Mouse (Mus musculus) adrenal gland, adult 8-10 months (tissue): ENCODE data around the gene Nat10. TPM values are rescaled to one million over a fixed set of nuclear protein-coding genes. Genes with fewer than 3 reads are reported as not detected.
A peak's percentile ranks its signal among the peaks of the same experiment; 100 is the strongest.

Experiments used
- DNase-seq: peaks from one replicate; pipeline ENCODE4 v3.0.0; 2022
- total RNA-seq, 4 experiments: library from RNA; stranded (reverse); gene quantifications; 2 replicates each; pipeline ENCODE4 v1.2.4; 2022

Nat10 gene
- total RNA-seq = 10 to 100 TPM; 33.8 to 61.8 (median 48.4) TPM

DNA sequence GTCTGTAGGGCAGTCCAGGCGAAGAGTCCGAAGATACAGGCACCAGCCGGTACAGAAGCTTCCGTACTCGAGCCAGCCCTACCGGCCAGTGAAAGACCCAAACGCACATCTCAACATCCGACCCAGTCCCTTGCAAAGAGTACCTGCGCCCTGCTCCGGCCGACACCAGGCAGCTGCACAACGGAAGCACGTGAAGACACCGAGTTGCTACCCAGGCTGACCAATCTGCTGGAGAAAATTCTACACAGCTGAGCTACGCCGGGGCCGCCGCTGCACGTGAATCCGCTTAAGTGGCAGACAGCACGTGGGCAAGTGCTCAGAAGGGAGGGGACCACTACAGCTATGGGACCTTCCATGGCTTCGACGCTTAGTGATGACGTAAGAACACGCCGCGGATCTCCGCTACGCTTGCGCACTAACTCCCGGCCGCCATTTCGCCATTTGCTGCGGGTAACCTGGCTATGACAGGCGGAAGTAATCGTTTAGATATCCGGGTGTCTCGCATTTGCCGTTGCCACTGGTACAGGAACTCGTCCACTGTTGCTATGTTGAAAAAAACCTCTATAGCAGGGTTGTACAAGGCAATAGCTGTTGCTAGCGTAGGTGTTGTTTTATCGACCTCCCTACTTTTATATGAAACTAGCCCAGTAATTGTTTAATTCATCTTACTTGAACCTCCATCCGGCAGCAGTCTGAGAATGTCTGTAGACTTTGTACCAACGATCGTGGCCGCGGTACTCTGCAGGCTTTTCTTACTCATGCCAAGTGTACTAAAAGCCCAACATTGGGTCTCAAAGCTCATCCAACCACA, at the start of gene Nat10:
Nat10 (minus strand) TSS at position 365 of the 811 bp plus-strand sequence.
- peak; percentile 98 for DNase-seq

DNA sequence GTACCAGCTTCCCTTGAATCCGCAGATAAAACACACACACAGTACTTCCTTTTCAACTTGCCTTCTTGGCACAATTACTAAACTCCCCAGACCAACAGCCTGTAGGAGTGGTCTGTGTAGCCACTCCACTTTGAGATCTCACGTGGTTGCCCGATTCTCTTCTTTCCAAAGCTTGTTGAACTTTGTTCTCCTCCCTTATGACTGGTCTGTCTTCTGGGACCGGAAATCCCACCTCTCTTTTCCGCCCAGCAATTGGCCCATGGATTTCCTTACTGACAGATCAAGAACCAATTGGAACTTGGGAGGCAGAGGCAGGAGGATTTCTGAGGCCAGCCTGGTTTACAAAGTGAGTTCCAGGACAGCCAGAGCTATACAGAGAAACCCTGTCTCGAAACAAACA, 49.3 kb upstream of the Nat10 start:
- DNase-seq = no peak

DNA sequence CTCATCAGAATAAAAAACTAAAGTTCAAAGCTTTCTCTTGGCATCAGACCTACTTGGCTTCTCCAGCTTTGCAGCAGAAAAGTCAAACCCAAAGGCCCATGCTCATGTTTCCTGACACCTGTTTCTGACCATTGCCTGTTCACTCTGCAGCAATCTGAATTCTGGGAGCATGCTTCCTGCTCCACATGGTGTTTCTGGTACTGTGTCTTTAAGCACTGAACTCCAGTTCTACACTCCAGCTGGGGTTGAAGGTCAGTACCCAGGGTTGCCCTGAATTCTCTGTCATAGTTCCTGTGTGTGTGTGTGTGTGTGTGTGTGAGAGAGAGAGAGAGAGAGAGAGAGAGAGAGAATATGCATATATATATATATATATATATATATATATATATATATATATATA, 47.4 kb upstream of the Nat10 start:
- DNase-seq = no peak

DNA sequence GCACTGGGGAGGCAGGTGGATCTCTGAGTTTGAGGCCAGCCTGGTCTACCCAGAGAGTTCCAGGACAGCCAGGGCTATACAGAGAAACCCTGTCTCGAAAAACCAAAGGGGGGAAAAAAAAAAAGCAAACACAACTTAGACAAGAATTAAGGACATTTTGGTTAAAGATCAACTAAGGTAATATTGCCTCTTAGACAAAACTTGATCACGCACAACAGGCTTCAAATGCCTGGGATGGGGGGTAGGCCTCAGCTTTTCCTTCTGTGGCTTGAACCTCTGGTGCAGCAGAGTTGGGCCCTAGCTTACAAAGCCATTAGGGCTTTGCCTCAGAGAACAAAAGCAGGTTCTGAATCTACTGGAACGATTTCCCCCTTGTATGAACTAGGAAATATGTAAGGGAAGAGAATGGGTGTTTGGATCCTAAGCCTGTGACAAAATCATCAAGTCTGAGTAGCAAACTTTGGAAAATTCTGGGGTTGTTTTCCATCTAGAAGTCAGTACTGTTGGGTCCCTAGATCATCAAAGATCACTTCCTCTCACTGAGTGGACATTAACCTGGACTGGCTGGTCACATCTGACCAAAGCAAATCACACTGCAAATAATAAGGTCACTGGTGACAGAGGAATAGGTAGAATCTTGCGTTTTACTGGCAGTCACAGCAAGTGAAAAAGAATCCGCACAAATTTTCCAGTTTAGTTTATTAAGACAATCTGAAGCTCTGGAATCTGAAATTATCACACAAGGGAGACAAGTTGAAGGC, 42.9 kb upstream of the Nat10 start:
- no peak for DNase-seq

DNA sequence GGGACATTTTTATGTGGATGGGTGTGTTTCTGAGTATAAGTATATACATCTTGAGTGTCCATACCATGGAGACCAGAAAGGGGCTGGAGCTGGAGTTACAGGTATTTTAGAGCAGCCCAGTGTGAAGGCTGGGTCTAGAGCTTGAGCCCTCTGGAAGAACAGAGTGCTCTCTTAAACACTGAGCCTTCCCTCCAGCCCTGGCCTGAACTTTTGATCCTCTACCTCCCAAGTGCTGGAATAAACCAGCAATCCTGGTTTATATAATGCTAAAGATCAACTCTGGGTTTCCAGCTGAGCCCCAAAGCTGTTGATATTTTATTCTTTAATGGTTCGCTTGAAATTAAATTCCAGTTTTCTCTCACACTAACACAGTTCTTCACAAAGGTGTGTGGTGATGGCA, 41.4 kb upstream of the Nat10 start:
- no peak for DNase-seq

DNA sequence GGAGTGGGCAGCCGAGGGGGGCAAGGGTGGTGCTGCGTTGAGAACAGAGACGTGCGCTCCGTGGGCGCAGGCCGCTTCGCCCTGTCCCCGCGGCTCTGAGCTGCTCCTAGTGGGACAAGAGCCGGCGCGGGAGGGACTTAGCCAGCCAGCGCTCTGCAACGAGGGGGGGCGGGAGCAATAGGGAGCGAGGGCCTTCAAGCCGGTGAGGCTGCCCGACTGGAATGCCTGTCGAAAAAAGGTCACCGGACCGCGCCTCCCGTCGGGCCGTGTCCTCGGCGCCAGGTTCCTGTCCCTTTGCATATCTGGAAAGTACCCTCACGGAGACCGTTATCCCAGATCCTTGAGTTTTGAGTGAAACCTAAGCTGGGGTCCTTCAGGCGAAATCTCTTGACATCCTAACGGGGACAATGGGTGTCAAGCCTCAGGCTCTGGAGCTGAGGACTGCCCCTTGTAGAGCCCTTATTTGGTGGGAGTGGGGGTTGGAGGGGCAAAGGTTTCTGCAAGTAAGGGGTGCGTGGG, 36.5 kb upstream of the Nat10 start, which contains the start of gene Caprin1:
Caprin1 (minus strand) TSS at position 159 of the 519 bp plus-strand sequence.
- peak; percentile 91 for DNase-seq

DNA sequence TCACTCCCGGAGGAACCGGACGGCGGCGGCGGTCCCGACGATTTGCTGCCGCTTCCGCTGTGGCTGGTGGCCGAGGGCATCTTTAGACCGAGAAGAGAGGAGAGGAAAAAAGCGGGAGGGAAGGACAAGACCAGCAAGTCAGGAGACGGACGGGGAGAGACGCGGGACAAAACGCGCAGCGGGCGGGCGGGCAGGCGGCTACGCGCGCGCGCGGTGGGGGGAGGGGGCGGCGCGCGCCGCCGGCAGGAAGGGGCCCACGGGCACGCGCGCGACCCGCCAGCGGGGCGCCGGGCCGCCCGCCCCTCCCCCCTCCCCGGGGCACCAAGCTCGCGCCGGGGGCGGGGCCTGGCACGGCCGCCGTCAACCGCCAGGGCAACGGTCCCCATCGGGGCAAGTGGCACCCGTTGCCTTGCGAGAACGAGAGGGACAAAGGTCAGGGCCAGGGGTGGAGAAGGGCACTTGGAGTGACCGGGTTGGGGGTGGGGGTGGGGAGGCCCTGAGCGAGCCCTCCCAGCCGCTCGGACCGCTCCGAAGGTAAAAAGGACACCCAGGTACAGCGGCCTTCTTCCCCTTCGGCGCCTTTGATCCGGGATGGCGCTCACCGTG, 35.9 kb upstream of the Nat10 start:
- peak; percentile 78 for DNase-seq

DNA sequence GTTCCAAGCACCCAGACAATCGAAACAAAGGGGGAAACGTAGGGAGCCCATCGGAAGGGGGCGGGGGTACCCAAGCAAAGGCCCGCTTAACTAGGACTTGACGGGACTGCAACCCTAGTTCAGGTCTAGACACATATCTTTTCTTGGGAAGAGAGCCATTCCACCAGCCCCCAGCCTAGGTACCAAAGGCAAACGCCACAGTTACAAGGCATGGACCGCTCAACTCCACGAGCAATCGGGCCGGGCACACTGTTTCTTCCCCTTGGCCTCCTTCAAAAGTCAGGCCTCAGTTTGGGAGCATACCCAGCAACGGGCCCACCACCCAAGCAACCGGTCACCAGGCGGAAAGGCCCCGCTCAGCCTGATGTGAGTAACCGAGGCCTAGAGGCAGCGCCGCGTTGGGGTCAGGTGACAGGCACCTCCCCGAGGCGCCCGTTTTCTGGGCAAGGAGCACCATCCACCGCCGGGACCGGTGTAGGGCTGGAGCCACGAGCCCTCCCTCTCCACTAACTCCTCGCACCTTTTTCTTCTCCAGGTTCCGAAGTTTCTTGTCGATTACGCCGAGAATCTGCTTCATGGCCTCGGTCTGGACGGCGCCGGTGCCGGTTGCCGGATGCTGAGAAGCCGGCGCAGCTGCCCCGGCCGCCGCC, 35.3 kb upstream of the Nat10 start:
- DNase-seq = peak; percentile 58

DNA sequence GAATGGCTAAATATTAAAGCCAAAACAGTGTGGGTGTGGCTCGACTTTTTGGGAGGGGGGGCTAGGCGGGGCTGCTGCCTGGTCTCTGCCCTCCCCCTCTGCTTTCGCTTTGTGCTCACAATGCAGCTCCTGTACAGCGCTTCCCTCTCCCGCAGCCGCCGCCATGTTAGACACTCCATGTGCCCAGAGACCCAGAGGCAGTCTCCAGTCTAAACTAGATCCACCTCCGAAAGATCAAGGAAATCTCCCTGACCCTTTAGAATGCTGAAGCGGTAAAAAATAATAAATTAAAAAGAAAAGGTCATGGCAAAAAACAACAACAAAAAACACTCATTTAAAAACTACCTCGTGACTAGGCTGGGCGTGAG, 34.8 kb upstream of the Nat10 start:
- DNase-seq = peak; percentile 81

DNA sequence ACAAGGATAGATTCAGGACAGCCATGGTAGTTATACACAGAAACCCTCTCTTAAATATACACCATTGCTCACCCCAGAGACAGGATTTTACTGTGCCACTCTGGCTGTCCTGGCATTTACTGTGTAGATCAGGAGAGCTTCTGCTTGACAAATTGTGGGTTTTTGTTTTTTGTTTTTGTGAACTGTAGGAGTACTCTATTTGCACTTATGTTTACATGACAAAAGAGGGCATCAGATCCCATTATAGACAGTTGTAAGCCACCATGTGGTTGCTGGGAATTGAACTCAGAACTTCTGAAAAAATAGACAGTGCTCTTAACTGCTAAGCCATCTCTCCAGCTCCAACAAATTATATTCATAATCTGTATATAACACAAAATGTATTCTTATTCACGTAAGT, 30.9 kb upstream of the Nat10 start:
- no peak for DNase-seq

DNA sequence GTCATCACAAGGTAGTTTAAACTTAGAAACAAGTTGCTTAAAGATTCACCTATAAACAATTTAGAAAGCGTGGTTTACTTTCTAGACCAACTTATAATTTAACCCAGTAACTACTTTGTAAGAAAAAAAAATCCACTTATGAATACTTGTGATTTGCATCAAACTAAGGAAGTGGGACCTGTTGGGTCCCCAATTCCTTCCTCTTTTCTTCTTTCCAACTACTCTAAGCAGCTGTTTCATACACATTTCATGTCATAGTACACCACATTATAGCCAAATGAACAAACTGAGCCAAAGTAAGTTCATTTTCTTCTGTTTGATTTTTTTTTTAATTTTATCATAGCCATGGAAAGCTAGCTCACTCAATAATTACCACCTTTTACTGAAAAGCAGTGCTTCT, 24.7 kb upstream of the Nat10 start:
- DNase-seq = no peak

DNA sequence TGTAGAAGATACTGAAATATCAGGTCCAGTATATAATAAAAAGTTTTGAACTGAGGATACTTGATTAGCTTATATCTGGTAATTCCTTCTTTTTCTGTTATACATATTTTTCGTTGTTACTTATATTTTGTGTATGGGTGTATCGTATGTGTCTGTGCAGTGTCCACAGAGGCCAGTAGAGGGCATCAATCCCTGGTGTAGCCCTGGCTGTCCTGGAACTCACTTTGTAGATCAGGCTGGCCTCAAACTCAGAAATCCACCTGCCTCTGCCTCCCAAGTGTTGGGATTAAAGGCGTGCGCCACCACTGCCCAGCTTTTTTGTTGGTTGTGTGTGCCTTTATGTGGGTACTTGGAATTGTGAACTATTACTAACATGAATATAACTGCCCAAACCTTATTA, 23.6 kb upstream of the Nat10 start:
- DNase-seq = no peak

DNA sequence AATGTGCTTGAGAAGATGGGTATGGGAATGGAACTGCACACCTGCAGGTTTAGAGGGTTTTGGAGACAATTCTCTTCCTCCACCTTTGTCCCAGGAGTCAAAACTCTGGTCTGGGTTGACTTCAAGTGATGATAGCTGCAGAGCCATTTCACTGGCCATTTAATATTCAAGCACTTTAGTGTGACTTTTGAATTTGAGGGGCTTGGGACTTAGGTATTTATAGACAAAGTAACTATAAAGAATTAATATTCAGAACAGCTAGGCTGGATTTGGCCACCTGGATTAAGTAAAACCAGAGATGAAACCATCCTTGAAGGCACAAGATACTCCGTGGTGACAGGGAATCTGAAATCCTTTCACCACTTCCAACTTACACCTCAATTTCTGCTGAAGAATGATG, 1.4 kb upstream of the Nat10 start:
- DNase-seq = no peak

DNA sequence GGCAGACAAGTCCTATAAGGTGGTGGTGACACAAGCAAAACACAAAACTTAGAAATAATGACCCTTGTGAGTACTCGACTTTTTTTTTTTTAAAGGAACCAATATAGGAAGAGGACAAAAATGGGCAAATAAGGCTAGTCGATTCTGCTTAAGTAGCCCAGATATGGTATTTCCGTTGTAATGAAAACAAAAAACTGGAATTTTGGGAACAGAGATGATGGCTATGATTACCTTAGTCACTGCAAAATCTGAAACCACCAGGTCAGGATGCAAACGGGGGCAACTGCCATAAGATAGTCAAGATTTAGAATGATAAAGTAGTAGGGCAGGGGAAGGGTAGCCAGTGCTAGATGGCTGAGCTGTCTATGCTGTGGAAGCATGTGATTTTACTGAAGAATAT, 923 bp upstream of the Nat10 start:
- DNase-seq = no peak

DNA sequence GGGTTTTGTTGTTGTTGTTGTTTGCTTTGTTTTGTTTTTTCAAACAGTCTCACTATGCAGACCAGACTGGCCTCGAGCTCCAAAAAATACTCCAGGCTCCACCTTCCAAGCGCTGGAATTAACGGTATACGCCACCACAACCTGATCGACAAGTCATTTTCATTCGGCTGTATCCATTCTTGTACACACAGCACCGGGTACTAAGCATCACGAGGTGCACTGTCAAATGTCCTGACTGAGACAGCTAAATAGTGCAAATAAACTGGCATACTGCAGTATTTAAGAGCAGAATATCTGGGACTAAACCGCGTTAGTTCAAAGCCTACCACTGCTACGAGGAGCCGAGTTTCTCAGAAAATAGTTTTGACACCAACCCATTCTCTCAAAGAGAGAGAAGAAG, 649 bp downstream of the Nat10 start:
- no peak for DNase-seq

DNA sequence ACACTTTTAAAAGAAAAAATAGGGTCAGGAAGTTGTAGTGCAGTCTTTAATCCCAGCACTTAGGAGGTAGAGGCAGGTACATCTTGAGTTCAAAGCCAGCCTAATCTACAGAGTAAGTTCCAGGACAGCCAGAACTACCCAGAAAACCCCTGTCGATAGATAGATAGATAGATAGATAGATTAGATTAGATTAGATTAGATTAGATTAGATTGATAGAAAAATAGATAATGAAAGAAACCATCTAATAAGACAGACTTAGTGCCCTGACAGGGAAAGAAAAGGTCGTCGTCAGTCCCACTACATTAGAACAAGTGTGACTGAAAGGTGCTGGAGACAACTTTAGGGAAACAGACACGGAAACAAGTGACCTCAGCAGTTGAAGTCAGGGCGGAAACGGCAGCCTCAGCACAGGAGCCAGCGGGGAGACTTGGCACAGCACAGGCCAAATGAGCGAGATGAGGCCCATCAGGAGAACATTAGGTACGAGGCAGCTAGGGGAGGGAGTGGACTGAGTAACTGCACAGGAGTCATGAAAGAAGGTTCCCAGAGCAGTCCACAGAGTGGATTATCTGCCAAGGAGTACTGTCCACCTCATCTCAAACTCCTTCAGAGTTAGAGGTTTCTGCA, 5.5 kb downstream of the Nat10 start:
- no peak for DNase-seq

DNA sequence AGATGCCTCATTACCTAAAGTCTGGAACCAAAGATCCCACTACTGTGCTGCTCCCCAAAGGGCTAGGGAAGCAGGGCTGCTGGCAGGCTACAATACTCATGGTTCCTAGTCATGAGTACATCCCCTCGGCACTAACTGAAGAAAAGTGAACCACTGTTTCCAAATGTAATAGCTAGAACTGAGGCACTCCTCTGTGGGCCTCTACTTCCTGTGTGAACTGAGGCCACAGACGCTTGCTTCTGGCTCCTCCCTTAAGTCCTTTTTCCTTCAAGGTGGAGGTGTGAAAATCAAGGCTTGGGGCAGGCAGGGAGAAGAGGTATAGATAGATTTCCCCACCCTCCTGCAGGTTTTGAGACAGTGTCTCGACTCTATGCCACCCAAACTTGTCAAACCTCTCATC, 6.5 kb downstream of the Nat10 start:
- no peak for DNase-seq

DNA sequence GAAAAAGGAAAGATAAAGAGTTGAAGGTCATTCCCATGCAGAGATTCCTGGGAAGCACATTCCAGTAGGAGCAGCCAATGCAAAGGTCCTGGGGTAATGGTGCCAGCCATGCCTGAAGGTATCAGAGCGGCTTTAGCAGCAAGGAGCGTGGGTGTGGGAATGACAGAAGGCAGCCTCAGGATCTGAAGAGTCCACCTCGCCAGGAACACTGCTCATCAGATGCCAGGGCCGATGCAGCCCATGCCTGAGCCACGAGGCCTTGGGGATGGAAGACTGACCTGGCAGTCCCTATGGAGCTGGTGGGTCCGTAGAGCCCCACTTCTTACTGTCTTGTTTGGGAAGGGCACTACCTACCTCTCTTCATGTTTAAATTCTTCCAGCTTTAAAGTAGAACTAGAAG, 9.3 kb downstream of the Nat10 start:
- DNase-seq = no peak

DNA sequence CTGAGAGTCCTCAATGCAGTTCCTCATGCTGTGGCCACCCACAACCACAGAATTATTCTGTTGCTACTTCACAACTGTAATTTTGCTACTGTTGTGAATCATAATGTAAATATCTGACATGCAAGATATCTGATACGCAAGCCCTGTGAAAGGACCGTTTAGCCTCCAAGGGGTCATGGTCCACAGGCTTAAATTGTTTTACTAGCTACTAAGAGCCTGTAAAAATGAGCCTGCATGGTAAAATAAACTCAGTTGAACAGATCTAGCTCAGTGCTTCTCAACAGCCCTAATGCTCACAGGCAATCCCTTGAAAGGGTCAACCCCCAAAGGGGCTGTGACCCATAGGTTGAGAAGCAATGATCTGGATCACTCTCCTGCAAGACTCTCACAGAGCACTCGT, 12.0 kb downstream of the Nat10 start:
- DNase-seq = no peak

DNA sequence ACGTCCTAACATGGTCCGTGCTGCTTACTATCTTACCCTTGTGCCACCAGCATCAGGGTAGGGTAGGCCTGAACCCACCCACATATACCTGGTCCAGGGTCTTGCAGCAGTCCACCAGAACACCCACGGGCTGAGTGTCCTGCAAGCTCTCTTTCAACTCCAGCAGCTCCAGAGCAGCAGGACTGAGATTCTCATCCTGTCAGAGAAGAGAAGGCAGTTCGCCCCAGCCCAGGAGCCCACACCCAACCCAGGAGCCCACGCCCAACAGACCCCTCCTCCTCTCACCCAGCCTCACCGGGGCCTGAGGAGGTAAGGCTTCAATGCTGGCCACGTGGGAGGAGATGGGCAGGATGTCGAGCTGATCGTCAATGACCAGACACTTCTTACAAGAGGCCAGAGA, 13.2 kb downstream of the Nat10 start:
- no peak for DNase-seq

DNA sequence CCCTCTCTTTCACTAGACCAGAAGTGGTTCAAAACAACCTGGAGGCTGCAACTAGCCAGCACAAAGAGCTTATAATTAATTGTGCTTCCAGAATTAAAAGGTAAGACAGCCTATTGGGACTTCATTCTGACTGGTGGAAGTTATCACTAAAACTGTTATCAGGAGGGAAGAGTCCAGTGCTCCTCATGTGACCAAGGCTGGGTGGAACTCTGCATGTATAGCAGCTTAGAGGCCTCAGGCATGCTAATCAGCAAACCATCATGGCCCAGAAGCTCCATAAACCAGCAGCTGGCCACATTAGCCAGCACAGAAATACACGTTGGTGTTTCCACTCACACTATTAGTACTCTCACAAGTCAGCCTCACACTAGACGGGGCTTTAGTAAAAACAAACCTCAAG, 14.3 kb downstream of the Nat10 start:
- DNase-seq = no peak

DNA sequence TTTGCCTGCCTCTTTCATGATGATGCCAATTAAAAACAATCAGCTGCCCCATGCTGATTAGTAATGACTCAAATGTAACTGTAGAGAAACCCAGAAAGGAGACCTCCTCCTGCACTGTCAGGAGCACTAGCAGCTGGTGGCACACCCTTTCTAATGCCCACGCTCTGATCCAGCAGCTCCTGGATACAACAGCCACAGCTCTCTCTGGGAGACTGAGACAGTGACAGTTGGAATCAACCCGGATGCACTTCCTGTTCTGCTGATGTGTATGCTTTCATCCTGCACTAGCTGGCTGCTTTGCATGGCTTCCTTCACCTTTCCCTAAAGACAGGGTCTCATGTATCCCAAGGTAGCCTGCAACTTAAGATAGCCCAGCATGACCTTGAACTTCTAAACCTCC, 15.0 kb downstream of the Nat10 start:
- no peak for DNase-seq
